Mouse (Mus musculus): Measurements from ENCODE around the gene Gramd1b. TPM values are rescaled to one million over a fixed set of nuclear protein-coding genes. Genes with fewer than 3 reads are reported as not detected.

Gene Gramd1b
- polyA plus RNA-seq, 1 experiment from 2014 or later = 5.7 TPM

- no peak overlapping the region for H3K4me2 ChIP-seq (replicated peaks)
- H3K27ac ChIP-seq (replicated peaks) = no peak overlapping the region
- WGBS = 90% methylated on average over 9 of the region's 9 CpGs
- no peaks in the 10 kb centered on the region for H3K9me3 ChIP-seq (replicated peaks)
- no peaks in the 10 kb centered on the region for H3K36me3 ChIP-seq
- 0 out of 2 replicates have a peak, but pooled peaks cover 3% of the 10 kb centered on the region for H3K4me1 ChIP-seq
- H3K4me3 ChIP-seq (replicated peaks) = no peak overlapping the region
- H3K27me3 ChIP-seq = no peaks in the 10 kb centered on the region; the same call in 1 of the 2 replicates
- H3K9ac ChIP-seq = no peak overlapping the region
- ATAC-seq (ENCODE audit: insufficient number of reproducible peaks, low FRiP score, low TSS enrichment, low read depth) = no peak
Observed at GRCm38 (mm10) chr9:40472961-40473510, 58.1 kb downstream of the Gramd1b start.

GRCm38 (mm10) chr9:40469403-40470137 lies 61.6 kb downstream of the Gramd1b start:
- ATAC-seq (ENCODE audit: insufficient number of reproducible peaks, low FRiP score, low TSS enrichment, low read depth) = no peak
- H3K9me3 ChIP-seq (replicated peaks) = no peaks in the 10 kb centered on the region
- H3K4me1 ChIP-seq = 0 out of 2 replicates have a peak, but pooled peaks cover 3% of the 10 kb centered on the region
- H3K27ac ChIP-seq (replicated peaks) = no peak overlapping the region
- no peaks in the 10 kb centered on the region for H3K27me3 ChIP-seq
- H3K9ac ChIP-seq = no peak overlapping the region
- no peak overlapping the region for H3K4me3 ChIP-seq (replicated peaks)
- no peak overlapping the region for H3K4me2 ChIP-seq (replicated peaks)
- WGBS = 63% methylated on average over 15 of the region's 15 CpGs
- no peaks in the 10 kb centered on the region for H3K36me3 ChIP-seq

- Histone ChIP-seq H3K4me2 (replicated peaks) (no peak overlapping the region), H3K9me3 (replicated peaks) (no peaks in the 10 kb centered on the region), H3K27me3 (no peaks in the 10 kb centered on the region), H3K36me3 (no peaks in the 10 kb centered on the region), H3K4me3 (replicated peaks) (no peak overlapping the region), H3K4me1 (0 out of 2 replicates have a peak, but pooled peaks cover 3% of the 10 kb centered on the region), H3K27ac (replicated peaks) (no peak overlapping the region), H3K9ac (no peak overlapping the region)
- ATAC-seq (ENCODE audit: insufficient number of reproducible peaks, low FRiP score, low TSS enrichment, low read depth) = no peak
- WGBS = 54% methylated on average over 7 of the region's 7 CpGs
Observed at GRCm38 (mm10) chr9:40466782-40467181, 64.4 kb downstream of the Gramd1b start.

- Histone ChIP-seq H3K27me3 (no peaks in the 10 kb centered on the region), H3K27ac (replicated peaks) (no peak overlapping the region), H3K4me1 (peaks cover 7% of the 10 kb centered on the region; the same call in 1 of the 2 replicates), H3K4me2 (replicated peaks) (no peak overlapping the region), H3K9me3 (replicated peaks) (no peaks in the 10 kb centered on the region), H3K4me3 (replicated peaks) (no peak overlapping the region), H3K9ac (no peak overlapping the region), H3K36me3 (no peaks in the 10 kb centered on the region)
- WGBS = 89% methylated on average over 5 of the region's 5 CpGs
- ATAC-seq (ENCODE audit: insufficient number of reproducible peaks, low FRiP score, low TSS enrichment, low read depth) = no peak
Observed at GRCm38 (mm10) chr9:40465596-40465995, 65.6 kb downstream of the Gramd1b start.

GRCm38 (mm10) chr9:40462401-40462800 lies 68.8 kb downstream of the Gramd1b start:
- Histone ChIP-seq H3K9ac (no peak overlapping the region), H3K4me1 (peaks cover 11% of the 10 kb centered on the region; the same call in 1 of the 2 replicates), H3K36me3 (no peaks in the 10 kb centered on the region), H3K4me3 (replicated peaks) (no peak overlapping the region), H3K27ac (replicated peaks) (no peak overlapping the region), H3K4me2 (replicated peaks) (no peak overlapping the region), H3K27me3 (no peaks in the 10 kb centered on the region), H3K9me3 (replicated peaks) (no peaks in the 10 kb centered on the region)
- no peak for ATAC-seq (ENCODE audit: insufficient number of reproducible peaks, low FRiP score, low TSS enrichment, low read depth)
- 60% methylated on average over 6 of the region's 6 CpGs for WGBS

GRCm38 (mm10) chr9:40460781-40461180 lies 70.4 kb downstream of the Gramd1b start:
- no peak for ATAC-seq (ENCODE audit: insufficient number of reproducible peaks, low FRiP score, low TSS enrichment, low read depth)
- Histone ChIP-seq H3K9me3 (replicated peaks) (no peaks in the 10 kb centered on the region), H3K27me3 (no peaks in the 10 kb centered on the region), H3K9ac (no peak overlapping the region), H3K27ac (replicated peaks) (no peak overlapping the region), H3K36me3 (no peaks in the 10 kb centered on the region), H3K4me3 (replicated peaks) (no peak overlapping the region), H3K4me2 (replicated peaks) (no peak overlapping the region), H3K4me1 (peaks cover 21% of the 10 kb centered on the region; the same call in 1 of the 2 replicates)
- WGBS = 35% methylated on average over 6 of the region's 6 CpGs

GRCm38 (mm10) chr9:40459304-40460280 lies 71.6 kb downstream of the Gramd1b start:
- H3K27ac ChIP-seq (replicated peaks) = peak overlapping the region; percentile 22; the same call in 1 of the 2 replicates
- 0 out of 2 replicates have a peak, but pooled peaks have one; percentile 44 for ATAC-seq (ENCODE audit: insufficient number of reproducible peaks, low FRiP score, low TSS enrichment, low read depth)

GRCm38 (mm10) chr9:40458559-40459303 lies 72.5 kb downstream of the Gramd1b start:
- no peak overlapping the region for H3K4me2 ChIP-seq (replicated peaks)
- no peaks in the 10 kb centered on the region for H3K9me3 ChIP-seq (replicated peaks)
- H3K9ac ChIP-seq = no peak overlapping the region
- no peaks in the 10 kb centered on the region for H3K36me3 ChIP-seq
- H3K4me1 ChIP-seq = peaks cover 28% of the 10 kb centered on the region
- peak overlapping the region; percentile 39; the same call in 1 of the 2 replicates for H3K27ac ChIP-seq (replicated peaks)
- no peaks in the 10 kb centered on the region for H3K27me3 ChIP-seq
- no peak for ATAC-seq (ENCODE audit: insufficient number of reproducible peaks, low FRiP score, low TSS enrichment, low read depth)
- WGBS = 58% methylated on average over 4 of the region's 4 CpGs
- no peak overlapping the region for H3K4me3 ChIP-seq (replicated peaks)

More at GRCm38 (mm10) chr9:40459304-40460280, 71.6 kb downstream of the Gramd1b start:
- no peak overlapping the region for H3K9ac ChIP-seq
- no peaks in the 10 kb centered on the region for H3K36me3 ChIP-seq
- WGBS = 52% methylated on average over 5 of the region's 5 CpGs
- no peak overlapping the region for H3K4me3 ChIP-seq (replicated peaks)
- no peaks in the 10 kb centered on the region for H3K27me3 ChIP-seq
- H3K9me3 ChIP-seq (replicated peaks) = no peaks in the 10 kb centered on the region
- no peak overlapping the region for H3K4me2 ChIP-seq (replicated peaks)
- peaks cover 28% of the 10 kb centered on the region for H3K4me1 ChIP-seq

- no peak for ATAC-seq (ENCODE audit: insufficient number of reproducible peaks, low FRiP score, low TSS enrichment, low read depth)
- no peak overlapping the region for H3K9ac ChIP-seq
- H3K36me3 ChIP-seq = no peaks in the 10 kb centered on the region
- H3K4me1 ChIP-seq = peaks cover 28% of the 10 kb centered on the region
- no peaks in the 10 kb centered on the region for H3K27me3 ChIP-seq
- 60% methylated on average over 5 of the region's 5 CpGs for WGBS
- no peaks in the 10 kb centered on the region for H3K9me3 ChIP-seq (replicated peaks)
- no peak overlapping the region for H3K27ac ChIP-seq (replicated peaks)
- H3K4me3 ChIP-seq (replicated peaks) = no peak overlapping the region
- H3K4me2 ChIP-seq (replicated peaks) = no peak overlapping the region
Observed at GRCm38 (mm10) chr9:40457448-40457847, 73.7 kb downstream of the Gramd1b start.

GRCm38 (mm10) chr9:40456191-40456590 lies 75.0 kb downstream of the Gramd1b start:
- WGBS = under 1% methylated on average over 7 of the region's 7 CpGs
- H3K27ac ChIP-seq (replicated peaks) = peak overlapping the region; percentile 84
- H3K4me3 ChIP-seq (replicated peaks) = peak overlapping the region; percentile 68
- no peaks in the 10 kb centered on the region for H3K9me3 ChIP-seq (replicated peaks)
- H3K4me2 ChIP-seq (replicated peaks) = peak overlapping the region; percentile 99
- peak; percentile 87 for ATAC-seq (ENCODE audit: insufficient number of reproducible peaks, low FRiP score, low TSS enrichment, low read depth)
- H3K4me1 ChIP-seq = peaks cover 28% of the 10 kb centered on the region
- H3K36me3 ChIP-seq = no peaks in the 10 kb centered on the region
- no peaks in the 10 kb centered on the region for H3K27me3 ChIP-seq
- H3K9ac ChIP-seq = peak overlapping the region; percentile 51; the same call in 1 of the 2 replicates
